Mouse (Mus musculus): Measurements from ENCODE around the gene Fam53b.
A peak's percentile ranks its signal among the peaks of the same experiment; 100 is the strongest.

Gene Fam53b

GRCm38 (mm10) chr7:132813416-132814088, at the start of gene Fam53b:
Gene Fam53b (minus strand): TSS chr7:132813886.
- DNase-seq (ENCODE audit: low read depth, low spot score), result peak; percentile 53

GRCm38 (mm10) chr7:132859042-132859958, 45.6 kb upstream of the Fam53b start, which contains the start of gene Abraxas2:
Gene Abraxas2 (plus strand): TSS chr7:132859225.
- DNase-seq (ENCODE audit: low read depth, low spot score), result peak; percentile 77

GRCm38 (mm10) chr7:132858043-132858608, 44.4 kb upstream of the Fam53b start:
- DNase-seq (ENCODE audit: low read depth, low spot score), result no peak

- no peak for DNase-seq (ENCODE audit: low read depth, low spot score)
Observed at GRCm38 (mm10) chr7:132856083-132856482, 42.4 kb upstream of the Fam53b start.

- DNase-seq (ENCODE audit: low read depth, low spot score), result no peak
Observed at GRCm38 (mm10) chr7:132853946-132854345, 40.3 kb upstream of the Fam53b start.

GRCm38 (mm10) chr7:132853361-132853760, 39.7 kb upstream of the Fam53b start:
- DNase-seq (ENCODE audit: low read depth, low spot score), result no peak

DNA sequence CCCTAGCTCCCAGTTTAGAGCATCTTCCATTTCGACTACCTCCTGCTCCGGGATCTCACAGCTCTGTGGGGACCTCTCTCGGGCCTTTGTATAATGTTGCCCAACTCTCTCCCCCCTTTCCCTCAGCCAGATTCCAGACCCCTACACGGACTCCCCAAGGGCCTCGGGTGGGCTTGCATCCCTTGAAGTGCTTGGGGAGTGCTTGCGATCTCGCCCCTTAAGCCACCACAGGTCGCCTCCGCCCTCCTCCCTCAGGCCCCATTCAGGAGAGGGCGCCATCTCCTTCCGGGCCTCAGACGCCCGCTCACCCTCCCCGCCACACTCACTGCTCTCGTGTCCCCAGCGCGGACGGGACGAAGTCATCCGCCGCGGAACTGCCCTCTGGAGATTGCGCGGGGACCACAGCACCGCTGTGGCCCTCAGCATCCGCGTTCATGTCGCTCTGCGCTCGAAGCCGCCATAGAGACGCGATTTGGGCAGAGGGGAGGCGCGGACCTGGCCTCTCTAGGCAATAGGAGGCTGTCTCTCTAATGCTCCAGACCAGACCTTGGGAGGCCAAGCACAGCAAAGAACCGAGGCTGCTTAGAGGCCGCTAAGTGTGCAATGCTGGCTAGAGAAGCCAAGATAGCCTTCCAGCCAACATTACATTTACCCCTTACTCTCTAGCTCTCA, 38.6 kb upstream of the Fam53b start, which contains the start of gene Eef1akmt2:
Gene Eef1akmt2 (minus strand): TSS at position 501 of the 672 bp plus-strand sequence.
- DNase-seq (ENCODE audit: low read depth, low spot score), result peak; percentile 75

DNA sequence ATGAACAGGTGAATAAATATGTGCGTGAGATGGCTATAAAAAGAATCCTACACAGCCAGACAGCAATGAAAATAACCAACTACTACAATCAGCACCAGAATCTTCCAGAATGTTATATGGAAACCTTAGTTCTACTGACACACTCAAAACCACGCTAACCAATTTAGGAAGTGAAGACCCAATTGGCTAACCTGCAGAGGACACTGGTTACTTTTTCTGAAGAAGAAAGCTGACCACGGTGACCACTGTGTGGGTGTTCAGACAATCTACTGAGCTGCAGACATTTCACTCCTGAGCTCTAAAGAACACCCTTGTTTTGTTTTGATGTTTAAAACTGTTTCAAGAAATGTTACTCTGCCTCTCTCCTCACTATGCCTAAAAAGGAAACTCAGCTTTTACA, 29.5 kb upstream of the Fam53b start:
- DNase-seq (ENCODE audit: low read depth, low spot score), result no peak

DNA sequence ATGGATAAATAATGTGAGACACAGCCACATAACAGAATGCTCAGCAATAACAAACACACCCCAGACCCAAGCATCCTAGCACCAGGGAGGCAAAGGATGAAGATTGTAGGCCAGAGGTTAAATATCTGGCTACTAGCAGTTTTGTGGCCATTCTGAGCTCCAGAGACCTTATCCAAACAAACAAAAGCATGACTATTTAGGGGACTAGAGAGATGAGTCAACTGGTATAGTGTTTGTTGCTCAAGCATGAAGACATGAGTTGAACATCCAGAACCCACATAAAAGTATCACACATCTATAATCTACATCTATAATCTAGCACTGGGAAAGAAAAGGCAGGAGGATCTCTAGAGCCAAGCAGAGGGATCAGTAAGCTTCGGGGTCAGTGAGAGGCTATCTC, 28.8 kb upstream of the Fam53b start:
- no peak for DNase-seq (ENCODE audit: low read depth, low spot score)

DNA sequence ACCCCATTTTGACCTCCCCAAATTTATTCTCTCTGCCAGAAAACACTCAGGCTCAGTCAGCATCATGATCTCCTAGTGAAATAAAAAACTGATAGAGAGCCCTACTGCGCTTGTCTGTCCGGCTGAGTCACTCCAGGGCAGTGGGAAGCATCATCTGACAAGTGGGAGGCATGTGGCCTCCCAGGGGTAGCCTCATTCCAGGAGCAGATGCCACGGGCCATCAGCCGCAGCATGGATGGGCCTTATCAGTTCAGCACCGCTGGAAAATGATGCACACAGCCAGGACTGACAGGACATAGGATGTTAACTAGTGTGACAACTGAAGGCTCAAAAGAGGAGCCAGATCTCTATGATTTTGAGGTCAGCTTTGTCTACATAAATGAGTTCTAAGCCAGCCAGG, 27.6 kb upstream of the Fam53b start:
- no peak for DNase-seq (ENCODE audit: low read depth, low spot score)

DNA sequence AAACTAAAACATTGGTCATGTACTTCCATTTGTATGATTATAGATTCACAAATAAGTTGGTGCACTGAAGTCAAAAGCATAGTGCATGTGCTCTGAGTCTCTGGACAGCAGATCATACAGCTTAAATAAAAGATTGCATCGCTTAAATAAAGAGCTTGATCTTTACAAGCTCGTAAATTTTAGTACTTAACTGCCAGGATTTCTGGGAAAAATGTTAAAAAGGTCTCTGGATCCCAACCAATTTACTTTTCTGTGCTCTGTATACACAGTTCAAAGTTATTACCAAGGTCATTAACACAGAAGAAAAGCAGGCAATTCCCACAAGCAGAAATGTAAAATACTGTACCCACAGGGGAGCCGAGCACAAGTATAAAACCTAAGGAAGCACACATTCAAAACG, 17.3 kb upstream of the Fam53b start:
- DNase-seq (ENCODE audit: low read depth, low spot score), result no peak

GRCm38 (mm10) chr7:132824346-132825022, 10.8 kb upstream of the Fam53b start:
- DNase-seq (ENCODE audit: low read depth, low spot score), result no peak

DNA sequence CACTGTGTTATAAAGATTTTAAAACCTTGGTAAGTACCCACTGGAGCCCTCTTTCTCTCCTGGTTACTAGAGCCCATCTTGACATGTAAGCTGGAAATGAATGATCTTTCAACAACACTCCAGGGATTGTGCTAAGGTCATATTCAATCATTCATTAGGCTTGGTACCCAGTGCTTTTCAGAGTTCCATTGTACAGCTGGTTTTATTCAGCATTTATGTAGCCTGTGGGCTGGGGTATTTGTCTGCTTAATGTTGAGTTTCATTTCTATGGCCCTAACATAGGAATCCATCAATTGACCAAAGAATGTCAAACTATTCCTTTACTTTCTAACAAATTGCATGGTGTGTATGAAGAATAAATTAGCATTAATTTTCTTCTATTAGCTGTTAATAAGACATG, 10.1 kb upstream of the Fam53b start:
- DNase-seq (ENCODE audit: low read depth, low spot score), result no peak

DNA sequence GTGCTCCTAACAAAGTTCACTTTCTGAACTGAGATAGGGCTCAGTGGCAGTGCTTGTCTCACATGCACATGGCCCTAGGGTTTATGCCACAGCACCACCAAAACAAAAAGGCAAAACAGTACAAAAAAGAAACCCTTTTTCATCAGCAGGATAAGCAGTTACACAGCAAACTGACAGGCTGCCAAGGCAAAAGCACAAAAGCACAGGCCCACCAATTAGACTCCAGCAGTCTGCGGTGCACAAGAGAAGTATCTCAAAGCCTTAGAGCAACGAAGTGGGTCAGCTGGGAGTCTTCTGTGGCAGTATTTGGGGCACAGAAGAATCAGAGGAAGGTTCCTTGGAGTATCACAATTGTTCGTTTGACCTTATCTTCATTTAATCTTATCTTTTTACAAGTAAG, 7.0 kb upstream of the Fam53b start:
- DNase-seq (ENCODE audit: low read depth, low spot score), result no peak

DNA sequence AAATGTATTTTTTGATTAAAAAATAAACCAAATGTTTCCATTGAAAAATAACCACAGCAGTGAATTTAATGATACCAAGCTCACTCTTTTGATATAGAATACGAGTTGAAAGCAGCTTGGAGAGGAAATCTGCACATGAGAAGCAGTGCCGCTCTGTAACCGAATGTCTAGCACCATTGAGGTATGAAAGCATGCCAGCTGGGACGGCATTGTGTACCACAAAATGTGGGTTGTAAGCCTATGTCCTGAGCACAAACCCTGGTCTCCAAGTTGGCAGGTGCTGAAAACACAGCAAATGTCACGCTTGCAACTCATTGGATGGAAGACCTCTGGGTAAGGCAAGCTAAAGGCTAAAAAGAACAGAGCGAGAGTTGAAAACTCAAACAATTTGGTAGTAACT, 3.4 kb upstream of the Fam53b start:
- no peak for DNase-seq (ENCODE audit: low read depth, low spot score)

GRCm38 (mm10) chr7:132816528-132816927, 2.8 kb upstream of the Fam53b start:
- no peak for DNase-seq (ENCODE audit: low read depth, low spot score)

DNA sequence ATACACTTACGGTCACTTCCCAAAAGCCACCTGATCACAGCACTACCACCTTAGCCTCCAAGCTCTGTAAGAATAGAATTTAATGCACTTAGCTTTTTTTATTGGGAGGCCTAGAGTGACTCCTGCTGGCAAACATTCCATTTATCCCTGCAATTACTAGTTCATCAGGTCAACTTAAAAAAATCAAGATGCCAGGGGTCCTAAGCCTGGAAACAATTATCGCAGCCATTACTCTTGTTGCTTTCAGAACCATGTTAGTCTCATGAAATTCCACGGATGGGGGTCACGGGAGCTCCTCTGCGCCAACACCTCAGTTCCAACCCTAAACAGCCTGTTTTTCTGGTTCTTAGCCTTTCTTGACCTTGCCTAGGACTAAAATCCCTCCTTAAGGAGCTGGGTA, 1.4 kb upstream of the Fam53b start:
- DNase-seq (ENCODE audit: low read depth, low spot score), result no peak

DNA sequence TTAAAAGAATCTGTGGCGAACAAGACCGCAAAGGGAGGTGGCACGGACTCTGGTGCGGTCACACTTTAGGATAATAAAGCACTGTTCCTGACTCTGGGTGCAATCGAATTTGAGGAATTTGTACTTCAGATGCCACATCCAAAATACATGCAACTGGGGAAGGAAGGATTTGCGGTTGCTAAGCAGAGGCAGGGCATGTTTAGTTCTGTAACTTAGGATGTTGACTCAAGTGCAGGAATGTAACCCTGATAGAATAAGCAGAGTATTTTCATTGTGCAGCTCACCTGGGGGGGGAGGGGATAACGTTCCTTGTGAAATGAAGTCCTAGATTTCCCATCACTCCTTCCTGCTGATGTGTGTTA, 384 bp upstream of the Fam53b start:
- no peak for DNase-seq (ENCODE audit: low read depth, low spot score)

GRCm38 (mm10) chr7:132812619-132813415, 869 bp downstream of the Fam53b start:
- no peak for DNase-seq (ENCODE audit: low read depth, low spot score)
